ENCODE assay signal across 14 mouse cellular contexts in genomic region chr3:34561709-34562108, GRCm38 (mm10).
DNase-seq lines count a peak whose midpoint lies in the region; ATAC-seq lines count a peak whose summit lies in the region.
"Had no signal": no experiment of that assay in that cellular context is flagged by ENCODE, and none has a peak within 500 bp of the region (broad histone marks: within the 10 kb centered on the region; RNA-seq: fewer than 3 reads in every experiment).

No protein-coding gene starts in this region.

- no peaks in the 10 kb centered on the region for H3K36me3 ChIP-seq in forebrain, embryonic 15.5 days
- no peaks in the 10 kb centered on the region for H3K36me3 ChIP-seq in midbrain, embryonic 10.5 days
- no peaks in the 10 kb centered on the region for H3K36me3 ChIP-seq in neural tube, embryonic 14.5 days (ENCODE audit: control insufficient read depth, insufficient read depth, low read length)
- H3K36me3 ChIP-seq: limb, embryonic 12.5 days had no signal

- peak overlapping the region; percentile 46 for H3K4me2 ChIP-seq in forebrain, embryonic 15.5 days (replicated peaks)
- peak overlapping the region; percentile 29; the same call in 1 of the 2 replicates for H3K4me2 ChIP-seq in neural tube, embryonic 14.5 days (ENCODE audit: low read depth, low read length)
- H3K4me2 ChIP-seq: limb, embryonic 12.5 days; lung, embryonic 14.5 days had no signal

- peak overlapping the region; percentile 34 for H3K4me3 ChIP-seq in forebrain, embryonic 15.5 days
- H3K4me3 ChIP-seq in midbrain, embryonic 10.5 days: peak overlapping the region; percentile 55
- peak overlapping the region; percentile 16; the same call in 1 of the 2 replicates for H3K4me3 ChIP-seq in neural tube, embryonic 14.5 days (ENCODE audit: low read depth, low read length)
- H3K4me3 ChIP-seq: heart, adult 2 months; limb, embryonic 12.5 days had no signal

- H3K4me1 ChIP-seq in forebrain, embryonic 15.5 days: peaks cover 57% of the 10 kb centered on the region
- peaks cover 80% of the 10 kb centered on the region for H3K4me1 ChIP-seq in midbrain, embryonic 10.5 days
- 0 out of 2 replicates have a peak, but pooled peaks cover 3% of the 10 kb centered on the region for H3K4me1 ChIP-seq in neural tube, embryonic 14.5 days (ENCODE audit: control insufficient read depth, insufficient read depth, low read length)
- H3K4me1 ChIP-seq: limb, embryonic 12.5 days had no signal

- ATAC-seq in forebrain, embryonic 15.5 days (replicated peaks): peak; percentile 71
- ATAC-seq in neural tube, embryonic 14.5 days (ENCODE audit: low read depth): peak; percentile 54; the same call in 1 of the 2 replicates
- ATAC-seq in megakaryocyte, adult 5-6 weeks (ENCODE audit: poor library complexity, severe bottlenecking): no peak

- DNase-seq in embryo, embryonic 11 days: peak; percentile 54
- no peak for DNase-seq in midbrain, embryonic 10.5 days (ENCODE audit: low spot score)
- no peak for DNase-seq in right cerebral cortex, postnatal 36 days (ENCODE audit: low spot score in 2 of 2)
- DNase-seq in heart, adult 18-20 months: no peak
- DNase-seq in left cerebral cortex, adult 18-20 months (ENCODE audit: low spot score in 2 of 2): no peak
- DNase-seq: heart, adult 2 months; kidney, adult 2 months; layer of hippocampus, adult 9-11 months; lung, embryonic 14.5 days; thymus, postnatal 36 days had no signal

- H3K9ac ChIP-seq in forebrain, embryonic 15.5 days (replicated peaks): peak overlapping the region; percentile 36
- no peak overlapping the region; the same call in 1 of the 2 replicates for H3K9ac ChIP-seq in neural tube, embryonic 14.5 days (replicated peaks; ENCODE audit: low read depth, low read length)
- H3K9ac ChIP-seq: limb, embryonic 12.5 days; lung, embryonic 14.5 days had no signal

- no peaks in the 10 kb centered on the region for H3K9me3 ChIP-seq in forebrain, embryonic 15.5 days
- H3K9me3 ChIP-seq in midbrain, embryonic 10.5 days (replicated peaks): no peaks in the 10 kb centered on the region
- no peaks in the 10 kb centered on the region for H3K9me3 ChIP-seq in neural tube, embryonic 14.5 days (ENCODE audit: control insufficient read depth, low read length)
- H3K9me3 ChIP-seq: limb, embryonic 12.5 days had no signal

- H3K27me3 ChIP-seq in forebrain, embryonic 15.5 days: no peaks in the 10 kb centered on the region
- no peaks in the 10 kb centered on the region for H3K27me3 ChIP-seq in midbrain, embryonic 10.5 days (ENCODE audit: low read depth, poor library complexity, severe bottlenecking)
- H3K27me3 ChIP-seq in neural tube, embryonic 14.5 days (ENCODE audit: control insufficient read depth, insufficient read depth, low read length): no peaks in the 10 kb centered on the region
- H3K27me3 ChIP-seq: limb, embryonic 12.5 days had no signal

- peak overlapping the region; percentile 80 for H3K27ac ChIP-seq in forebrain, embryonic 15.5 days (replicated peaks)
- peak overlapping the region; percentile 90 for H3K27ac ChIP-seq in midbrain, embryonic 10.5 days (replicated peaks)
- peak overlapping the region; percentile 29; the same call in 1 of the 2 replicates for H3K27ac ChIP-seq in neural tube, embryonic 14.5 days (ENCODE audit: low read depth, low read length)
- H3K27ac ChIP-seq: heart, adult 2 months; limb, embryonic 12.5 days had no signal

- WGBS in forebrain, embryonic 15.5 days: 2% methylated on average over 5 of the region's 5 CpGs
- WGBS in midbrain, embryonic 10.5 days: 15% methylated on average over 5 of the region's 5 CpGs
- WGBS in neural tube, embryonic 14.5 days: 8% methylated on average over 5 of the region's 5 CpGs

Comparison
In these comparisons a context has a peak if more than half of its experiments do, and no peak if none do; other contexts are left out.
1. H3K27ac ChIP-seq: peak in every context shown above with its lines; median percentile 90 in midbrain, embryonic 10.5 days; 80 in forebrain, embryonic 15.5 days; 29 in neural tube, embryonic 14.5 days.